Mouse (Mus musculus): ENCODE data around the gene Ctrc.

DNA sequence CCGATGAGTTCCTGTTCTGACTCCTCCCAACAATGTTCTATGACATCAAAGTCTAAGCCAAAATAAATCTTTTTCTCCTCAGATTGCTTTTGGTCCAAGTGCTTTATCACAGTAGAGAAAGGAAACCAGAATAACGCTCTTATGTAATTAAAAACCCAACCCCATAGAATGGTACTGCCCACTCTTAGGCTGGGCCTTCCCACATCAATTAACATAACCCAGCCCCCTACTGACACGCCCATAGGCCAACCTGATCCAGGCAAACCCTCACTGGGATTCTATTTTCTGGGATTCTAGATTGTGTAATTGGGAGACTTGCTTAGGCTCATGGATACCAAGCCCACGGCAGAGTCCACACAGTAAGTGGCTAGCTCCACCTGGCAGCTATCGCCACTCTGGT is 18.8 kb upstream of the Ctrc start:
- TF ChIP-seq ELF1 (IDR thresholded peaks at IDR 0.05; ENCODE audit: low read depth, low read length) (no peak), MAFK (IDR thresholded peaks at IDR 0.05; ENCODE audit: insufficient replicate concordance, low read length) (no peak), POLR2A (IDR thresholded peaks at IDR 0.05; ENCODE audit: low read depth, low read length) (no peak)
